In genomic region chr4:43294001-43294400, GRCm38 (mm10) we compare ENCODE assay signal across 11 mouse cellular contexts. TPM values are rescaled to one million over a fixed set of nuclear protein-coding genes. Genes with fewer than 3 reads are reported as not detected.
DNase-seq lines count a peak whose midpoint lies in the region; ATAC-seq and TF ChIP-seq lines count a peak whose summit lies in the region.
"Had no signal": no experiment of that assay in that cellular context is flagged by ENCODE, and none has a peak within 500 bp of the region (broad histone marks: within the 10 kb centered on the region; RNA-seq: fewer than 3 reads in every experiment).

No protein-coding gene starts in this region.

- H3K27ac ChIP-seq in kidney, adult 2 months (ENCODE audit: insufficient read depth, low read depth, low read length), result no peak overlapping the region
- H3K27ac ChIP-seq in ES-E14 (ENCODE audit: insufficient read depth, low read depth, low read length, poor library complexity, severe bottlenecking), result no peak overlapping the region
- H3K27ac ChIP-seq: intestine, embryonic 15.5 days; lung, embryonic 15.5 days had no signal

- H3K4me1 ChIP-seq in kidney, adult 2 months (ENCODE audit: control insufficient read depth, insufficient read depth, low read length), result no peaks in the 10 kb centered on the region
- H3K4me1 ChIP-seq in ES-E14 (ENCODE audit: control insufficient read depth in 2 of 2, insufficient read depth in 2 of 2, low read length in 2 of 2, poor library complexity in 1 of 2), result no peaks in the 10 kb centered on the region
- H3K4me1 ChIP-seq: intestine, embryonic 15.5 days; lung, embryonic 15.5 days had no signal

- H3K36me3 ChIP-seq in kidney, adult 2 months (ENCODE audit: control insufficient read depth, insufficient read depth, low read length), result no peaks in the 10 kb centered on the region
- H3K36me3 ChIP-seq in ES-E14 (ENCODE audit: control insufficient read depth, insufficient read depth, low read length, poor library complexity, severe bottlenecking), result no peaks in the 10 kb centered on the region
- H3K36me3 ChIP-seq: intestine, embryonic 15.5 days; lung, embryonic 15.5 days had no signal

- no peak for DNase-seq in kidney, adult 2 months
- no peak for DNase-seq in kidney, postnatal 14 days
- DNase-seq in A20 (ENCODE audit: low read depth, low spot score) (peak; percentile 37), ES-E14 (ENCODE audit: low read depth, low spot score) (peak; percentile 15)
- no peak for DNase-seq in ovary, postnatal 14 days (ENCODE audit: low spot score)
- no peak for DNase-seq in ovary, postnatal 10 days (ENCODE audit: low spot score)
- no peak for DNase-seq in cerebellum, adult 8-10 months
- DNase-seq: right cerebral cortex, adult 18-20 months had no signal

- peak; percentile 25; the same call in 1 of the 2 replicates for ATAC-seq in granulocyte monocyte progenitor cell, adult 5-6 weeks (replicated peaks; ENCODE audit: poor library complexity, severe bottlenecking)
- ATAC-seq: intestine, embryonic 15.5 days had no signal

- no peaks in the 10 kb centered on the region for H3K27me3 ChIP-seq in kidney, adult 2 months (replicated peaks; ENCODE audit: control insufficient read depth, insufficient read depth, low read length)
- H3K27me3 ChIP-seq: intestine, embryonic 15.5 days; lung, embryonic 15.5 days had no signal

- no peak overlapping the region for H3K4me3 ChIP-seq in kidney, adult 2 months (ENCODE audit: insufficient read depth, low read depth, low read length)
- no peak overlapping the region for H3K4me3 ChIP-seq in ES-E14 (ENCODE audit: insufficient read depth in 1 of 2, low read depth in 1 of 2, low read length in 2 of 2, poor library complexity in 1 of 2, severe bottlenecking in 1 of 2)
- H3K4me3 ChIP-seq: intestine, embryonic 15.5 days; lung, embryonic 15.5 days had no signal

- in situ Hi-C loops in ES-E14 (cut with MboI; ENCODE audit: low sequenced_read_pairs in 2 of 2, unreplicated experiment in 2 of 2), result no loop called here

- TF ChIP-seq POLR2A in kidney, adult 2 months (IDR thresholded peaks at IDR 0.05; ENCODE audit: low read depth, low read length), result no peak

- 30% methylated on average over 6 of the region's 6 CpGs for WGBS in kidney, adult 2 months

- no peaks in the 10 kb centered on the region; the same call in 1 of the 2 replicates for H3K9me3 ChIP-seq in ES-E14 (ENCODE audit: control insufficient read depth, insufficient read depth, low read depth, low read length)
- H3K9me3 ChIP-seq: intestine, embryonic 15.5 days; lung, embryonic 15.5 days had no signal

- no peak overlapping the region for H3K9ac ChIP-seq in ES-E14 (ENCODE audit: insufficient read depth, low read depth, low read length, poor library complexity, severe bottlenecking)
- H3K9ac ChIP-seq: intestine, embryonic 15.5 days; lung, embryonic 15.5 days had no signal

- TF ChIP-seq CTCF in kidney, adult 2 months (conservative IDR thresholded peaks at IDR 0.05; ENCODE audit: insufficient read depth, insufficient read length, low read depth, low read length), result peak; percentile 35

TF ChIP-seq in ES-E14, 5 proteins besides CTCF, POLR2A, EP300 and RAD21:
- TF ChIP-seq CHD2 (IDR thresholded peaks at IDR 0.05; ENCODE audit: low read depth, low read length), result no peak
- no peak for TF ChIP-seq MAFK (IDR thresholded peaks at IDR 0.05; ENCODE audit: insufficient read depth, low read depth, low read length)
- TF ChIP-seq HCFC1 (IDR thresholded peaks at IDR 0.05; ENCODE audit: borderline replicate concordance, insufficient read depth, low read length), result no peak
- TF ChIP-seq ZC3H11A (IDR thresholded peaks at IDR 0.05; ENCODE audit: borderline replicate concordance, low read depth, low read length), result no peak
- TF ChIP-seq ZNF384 (IDR thresholded peaks at IDR 0.05; ENCODE audit: low read depth, low read length), result no peak
TF ChIP-seq in ES-E14: peak in this region for 0.

RNA-seq across cellular contexts. Expression of gene Atp8b5, which starts 27.0 kb away (rescaled TPM):
- polyA plus RNA-seq in kidney, adult 2 months (2012; rRNA removed), result 0.38 and 0.54 TPM in 2 replicates
- total RNA-seq in ES-E14 (2012; rRNA removed), result 0.79 and 0.89 TPM in 2 replicates
- 0.21 TPM in 1 of 2 replicates, not detected in the other for total RNA-seq in granulocyte monocyte progenitor cell, adult 5-6 weeks (2014; fragmentation: Nextera tagmentation)
- 0.05 TPM in 1 of 2 replicates, not detected in the other for total RNA-seq in granulocyte monocyte progenitor cell, adult 5-6 weeks (2017)

Comparison
In these comparisons a context has a peak if more than half of its experiments do, and no peak if none do; other contexts are left out.
1. DNase-seq: peak in A20 (single experiment) and ES-E14 (single experiment); none in kidney, adult 2 months (single experiment), kidney, postnatal 14 days (single experiment), ovary, postnatal 14 days (single experiment), ovary, postnatal 10 days (single experiment) and cerebellum, adult 8-10 months (single experiment).